Mouse (Mus musculus): Measurements from ENCODE around the gene Vwa5b1.

Vwa5b1 gene

GRCm38 (mm10) chr4:138531761-138532160 lies 103.9 kb downstream of the Vwa5b1 start:
- no peak for DNase-seq (ENCODE audit: low read depth, low spot score)

- DNase-seq (ENCODE audit: low read depth, low spot score) = no peak
Observed at GRCm38 (mm10) chr4:138530011-138530410, 105.7 kb downstream of the Vwa5b1 start.

- DNase-seq (ENCODE audit: low read depth, low spot score) = no peak
Observed at GRCm38 (mm10) chr4:138525684-138526083, 110.0 kb downstream of the Vwa5b1 start.

- DNase-seq (ENCODE audit: low read depth, low spot score) = no peak
Observed at GRCm38 (mm10) chr4:138524769-138525168, 110.9 kb downstream of the Vwa5b1 start.

GRCm38 (mm10) chr4:138523775-138524174 lies 111.9 kb downstream of the Vwa5b1 start:
- no peak for DNase-seq (ENCODE audit: low read depth, low spot score)

GRCm38 (mm10) chr4:138522296-138522695 lies 113.4 kb downstream of the Vwa5b1 start:
- no peak for DNase-seq (ENCODE audit: low read depth, low spot score)

- no peak for DNase-seq (ENCODE audit: low read depth, low spot score)
Observed at GRCm38 (mm10) chr4:138517153-138517789, 118.4 kb downstream of the Vwa5b1 start.

- DNase-seq (ENCODE audit: low read depth, low spot score) = no peak
Observed at GRCm38 (mm10) chr4:138516448-138516847, 119.2 kb downstream of the Vwa5b1 start.
